Comparison of ENCODE assay signal across 8 mouse cellular contexts in genomic region chr4:63493351-63494121, GRCm38 (mm10). TPM values are rescaled to one million over a fixed set of nuclear protein-coding genes. Genes with fewer than 3 reads are reported as not detected.
DNase-seq lines count a peak whose midpoint lies in the region; TF ChIP-seq lines count a peak whose summit lies in the region.

No protein-coding gene starts in this region.

- peak overlapping the region; percentile 2; the same call in 1 of the 2 replicates for H3K4me3 ChIP-seq in testis, adult 2 months (ENCODE audit: control insufficient read depth, low read depth, low read length)

- TF ChIP-seq POLR2A in testis, adult 2 months (IDR thresholded peaks at IDR 0.05; ENCODE audit: control insufficient read depth, low read depth, low read length), result no peak

- DNase-seq in frontal cortex, postnatal 36 days (ENCODE audit: low spot score in 2 of 2), result peak; percentile 30 to 49
- no peak for DNase-seq in frontal cortex, postnatal 10 days (ENCODE audit: low spot score in 2 of 2)
- no peak for DNase-seq in testis, postnatal 10 days (ENCODE audit: low spot score)
- DNase-seq in kidney, postnatal 10 days, result peak; percentile 20
- peak; percentile 34 for DNase-seq in right cerebral cortex, postnatal 4 days
- no peak for DNase-seq in thymus, postnatal 10 days (ENCODE audit: low spot score in 2 of 2)
- no peak for DNase-seq in spleen, postnatal 14 days (ENCODE audit: low spot score in 2 of 2)

- no peaks in the 10 kb centered on the region for H3K27me3 ChIP-seq in testis, adult 2 months (ENCODE audit: control insufficient read depth, insufficient read depth, low read length)

- no peak overlapping the region for H3K27ac ChIP-seq in testis, adult 2 months (ENCODE audit: control insufficient read depth, insufficient read depth, low read depth, low read length)

- TF ChIP-seq CTCF in testis, adult 2 months (IDR thresholded peaks at IDR 0.05; ENCODE audit: control insufficient read depth, insufficient read depth, insufficient replicate concordance, low read depth, low read length), result no peak

- peaks cover 14% of the 10 kb centered on the region for H3K4me1 ChIP-seq in testis, adult 2 months (ENCODE audit: control insufficient read depth, insufficient read depth, low read length)

- no peaks in the 10 kb centered on the region for H3K36me3 ChIP-seq in testis, adult 2 months (ENCODE audit: control insufficient read depth, insufficient read depth, low read length)

RNA-seq across cellular contexts. Expression of gene Whrn, which starts 2.3 kb away (rescaled TPM):
- polyA plus RNA-seq in testis, adult 2 months (2012; rRNA removed), result 22.5 and 26.1 TPM in 2 replicates

RNA-seq across cellular contexts. Expression of gene Atp6v1g1, which starts 51.0 kb away (rescaled TPM):
- 83.4 and 95.0 TPM in 2 replicates for polyA plus RNA-seq in testis, adult 2 months (2012; rRNA removed)

Comparison
In these comparisons a context has a peak if more than half of its experiments do, and no peak if none do; other contexts are left out.
1. DNase-seq: peak in frontal cortex, postnatal 36 days (2 of 2), kidney, postnatal 10 days (single experiment) and right cerebral cortex, postnatal 4 days (single experiment); none in frontal cortex, postnatal 10 days (0 of 2), testis, postnatal 10 days (single experiment), thymus, postnatal 10 days (0 of 2) and spleen, postnatal 14 days (0 of 2).